Mouse (Mus musculus) lung, embryonic 15.5 days (tissue): Measurements from ENCODE around the gene Olfr1062. TPM values are rescaled to one million over a fixed set of nuclear protein-coding genes. Genes with fewer than 3 reads are reported as not detected.

ENCODE experiments used
- polyA plus RNA-seq: library from polyadenylated mRNA; unstranded; fragments of >200 nt; fragmentation: Nextera tagmentation; extraction: Ambion mirVana; gene quantifications from 2 replicates; pipeline ENCODE4 v1.2.1, GENCODE M21; 2015

The Olfr1062 gene
- polyA plus RNA-seq, 1 experiment from 2014 or later = not detected

Other genes starting within 250 kb of the Olfr1062 start
- not detected in 2 replicates for gene Olfr1044, start 248.9 kb downstream of the Olfr1062 start, polyA plus RNA-seq
- gene Olfr52, start 241.1 kb downstream of the Olfr1062 start, polyA plus RNA-seq = not detected in 2 replicates
- gene Olfr1045, start 223.7 kb downstream of the Olfr1062 start, polyA plus RNA-seq = not detected in 2 replicates
- gene Olfr1046, start 207.4 kb downstream of the Olfr1062 start, polyA plus RNA-seq = not detected in 2 replicates
- gene Olfr1047, start 195.3 kb downstream of the Olfr1062 start, polyA plus RNA-seq = not detected in 2 replicates
- gene Olfr1048, start 186.5 kb downstream of the Olfr1062 start, polyA plus RNA-seq = not detected in 2 replicates
- not detected in 2 replicates for gene Olfr1049, start 168.4 kb downstream of the Olfr1062 start, polyA plus RNA-seq
- gene Olfr1051, start 147.7 kb downstream of the Olfr1062 start, polyA plus RNA-seq = not detected in 2 replicates
- not detected in 2 replicates for gene Olfr1052, start 134.3 kb downstream of the Olfr1062 start, polyA plus RNA-seq
- not detected in 2 replicates for gene Olfr1053, start 111.5 kb downstream of the Olfr1062 start, polyA plus RNA-seq
- not detected in 2 replicates for gene Olfr1054, start 91.3 kb downstream of the Olfr1062 start, polyA plus RNA-seq
- not detected in 2 replicates for gene Olfr1055, start 76.5 kb downstream of the Olfr1062 start, polyA plus RNA-seq
- not detected in 2 replicates for gene Olfr1056, start 64.3 kb downstream of the Olfr1062 start, polyA plus RNA-seq
- not detected in 2 replicates for gene Olfr1057, start 48.4 kb downstream of the Olfr1062 start, polyA plus RNA-seq
- gene Olfr1058, start 38.2 kb downstream of the Olfr1062 start, polyA plus RNA-seq = not detected in 2 replicates
- gene Olfr1061, start 12.7 kb downstream of the Olfr1062 start, polyA plus RNA-seq = not detected in 2 replicates
- not detected in 2 replicates for gene Olfr1065, start 23.8 kb upstream of the Olfr1062 start, polyA plus RNA-seq
- not detected in 2 replicates for gene Olfr1066, start 29.5 kb upstream of the Olfr1062 start, polyA plus RNA-seq
- gene Olfr228, start 60.6 kb upstream of the Olfr1062 start, polyA plus RNA-seq = not detected in 2 replicates
- not detected in 2 replicates for gene Olfr1076, start 81.7 kb upstream of the Olfr1062 start, polyA plus RNA-seq
- gene Olfr1079, start 115.7 kb upstream of the Olfr1062 start, polyA plus RNA-seq = not detected in 2 replicates
- not detected in 2 replicates for gene Olfr1080, start 131.5 kb upstream of the Olfr1062 start, polyA plus RNA-seq
- not detected in 2 replicates for gene Olfr1082, start 172.2 kb upstream of the Olfr1062 start, polyA plus RNA-seq
- not detected in 2 replicates for gene Olfr1084, start 213.0 kb upstream of the Olfr1062 start, polyA plus RNA-seq
- gene Olfr1085, start 235.3 kb upstream of the Olfr1062 start, polyA plus RNA-seq = not detected in 2 replicates